Mouse (Mus musculus) adipocyte (in vitro differentiated cells): Measurements from ENCODE around the gene Wdr35.

ENCODE experiments used
- DNase-seq: peaks from one replicate; pipeline ENCODE4 v3.0.0-alpha.2; 2016; ENCODE audit warnings: low spot score

Wdr35 gene

DNA sequence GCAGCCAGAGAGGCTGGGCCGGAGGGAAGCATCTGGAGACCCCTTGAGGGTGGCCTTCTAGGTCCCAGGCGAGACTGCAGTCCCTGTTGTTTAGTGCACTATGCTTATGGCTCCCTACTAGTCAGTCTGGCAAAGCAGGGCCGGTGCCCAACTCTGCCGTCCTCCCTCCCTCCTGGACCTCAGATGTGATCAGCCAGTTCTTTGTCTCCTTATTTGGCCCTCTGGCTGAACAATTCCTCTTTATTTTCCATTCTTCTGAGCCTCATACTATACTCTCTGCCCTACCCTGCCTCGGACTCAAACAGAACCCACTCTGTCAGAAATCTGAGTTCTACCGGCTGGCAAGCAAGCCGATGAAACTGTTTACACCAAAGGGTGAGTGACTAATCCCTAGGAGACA, 79.7 kb downstream of the Wdr35 start:
- DNase-seq = no peak

DNA sequence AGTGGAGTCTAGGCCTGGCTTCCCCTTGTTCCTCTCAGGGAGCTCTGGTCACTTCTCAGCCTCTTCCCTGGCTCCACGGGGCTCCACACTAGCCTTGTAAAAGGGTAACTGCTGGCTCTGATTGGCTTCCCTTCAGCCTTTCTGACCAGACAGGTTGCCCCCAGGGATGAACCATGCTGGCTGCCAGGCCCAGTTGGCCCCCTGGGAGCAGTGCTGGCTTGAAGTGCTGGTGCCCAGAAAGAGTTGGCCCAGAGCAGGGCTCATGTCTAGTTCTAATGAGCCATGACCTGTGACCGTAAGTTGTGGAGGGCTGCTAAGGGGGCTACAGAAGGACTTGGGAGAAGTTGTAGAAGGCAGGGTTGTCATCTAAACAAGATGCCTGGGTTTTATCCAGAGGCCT, 80.3 kb downstream of the Wdr35 start:
- DNase-seq = no peak

GRCm38 (mm10) chr12:9055269-9055668, 81.6 kb downstream of the Wdr35 start:
- DNase-seq = no peak

DNA sequence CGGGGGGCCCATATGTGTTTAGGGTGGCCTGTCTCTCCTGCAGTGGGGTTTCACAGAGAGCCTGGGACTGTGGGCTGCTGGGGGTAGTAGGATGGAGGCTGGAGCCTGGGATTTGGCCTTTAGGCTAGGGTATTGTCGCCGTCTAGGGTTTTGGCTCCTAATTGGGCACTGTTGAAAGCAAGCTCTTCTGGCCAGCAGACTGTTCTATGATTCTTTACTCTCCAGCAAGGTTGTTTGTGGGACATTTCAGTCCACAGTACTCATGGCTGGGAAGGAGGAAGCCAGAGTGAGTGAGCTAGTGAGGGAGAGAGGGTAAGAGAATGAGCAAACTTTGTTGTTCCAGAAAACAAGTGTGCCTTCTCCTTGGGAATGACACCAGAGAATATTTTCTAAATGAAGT, 85.8 kb downstream of the Wdr35 start:
- no peak for DNase-seq

DNA sequence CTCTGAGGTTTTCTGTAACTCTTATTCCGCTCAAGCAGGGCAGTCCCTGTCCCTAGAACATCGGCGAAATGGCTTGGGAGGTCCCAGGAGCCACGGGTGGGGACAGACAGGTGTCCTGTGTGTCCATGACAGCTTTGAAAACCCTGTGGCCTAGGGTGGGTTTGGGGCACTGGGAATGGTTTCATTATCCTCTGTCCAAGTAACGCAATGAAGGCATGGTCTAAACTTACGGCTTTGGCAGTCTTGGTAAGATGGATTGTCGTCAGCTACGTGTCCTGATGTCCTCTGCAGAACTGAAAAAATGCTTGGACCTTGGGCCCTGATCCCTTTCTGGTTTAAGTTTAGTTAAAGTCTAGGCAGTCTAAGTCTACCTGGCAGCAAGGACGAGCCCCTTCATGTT, 86.3 kb downstream of the Wdr35 start:
- DNase-seq = no peak

DNA sequence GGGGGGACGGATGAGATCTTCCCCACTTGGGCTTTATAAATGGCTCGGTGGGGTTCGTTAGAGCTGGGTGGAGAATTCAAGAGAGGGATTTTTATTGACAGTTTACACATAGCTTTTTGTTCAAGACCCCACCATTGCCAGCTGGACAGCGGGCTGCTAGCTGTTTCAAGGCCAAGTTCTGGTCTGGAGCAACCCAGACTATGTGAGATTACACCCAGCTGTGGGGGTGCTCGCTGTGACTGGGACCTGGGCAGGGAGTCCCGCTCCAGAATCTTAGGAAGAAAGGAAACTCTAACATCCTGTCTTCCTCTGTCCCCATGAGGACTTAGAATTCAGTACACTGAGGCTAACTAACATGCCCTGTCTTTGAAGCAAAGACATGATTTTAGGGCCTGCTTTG, 89.9 kb downstream of the Wdr35 start:
- DNase-seq = no peak

- DNase-seq = no peak
These were observed 97.4 kb downstream of the Wdr35 start for GRCm38 (mm10) chr12:9071058-9071457.

GRCm38 (mm10) chr12:9071493-9071892, 97.8 kb downstream of the Wdr35 start:
- no peak for DNase-seq

GRCm38 (mm10) chr12:9077554-9078125, 103.9 kb downstream of the Wdr35 start:
- no peak for DNase-seq
